Mouse (Mus musculus) bone marrow, adult 2 months (tissue): ENCODE data around the gene Cdh5. TPM values are rescaled to one million over a fixed set of nuclear protein-coding genes. Genes with fewer than 3 reads are reported as not detected.
A peak's percentile ranks its signal among the peaks of the same experiment; 100 is the strongest.

Experiments used
- H3K27ac ChIP-seq: fragments of 200-500 bp; 2 replicates; pipeline ENCODE4 v1.5.1; 2012; ENCODE audit warnings: low read depth, mild to moderate bottlenecking, control low read depth, inconsistent platforms, low read length; ENCODE audit not compliant: control insufficient read depth, poor library complexity, insufficient read depth
- H3K4me1 ChIP-seq: fragments of 200-500 bp; 2 replicates; pipeline ENCODE4 v1.6.1; 2011; ENCODE audit warnings: low read length; ENCODE audit not compliant: control insufficient read depth, insufficient read depth
- H3K4me3 ChIP-seq: fragments of 200-500 bp; replicated peaks from 2 replicates; pipeline ENCODE3; 2011; ENCODE audit warnings: mild to moderate bottlenecking, low read depth, low read length, control low read depth; ENCODE audit not compliant: control insufficient read depth
- CTCF ChIP-seq: fragments of 200-500 bp; IDR thresholded peaks from 2 replicates; pipeline ENCODE4 v1.5.1; 2011; ENCODE audit warnings: low read length, control low read depth; ENCODE audit not compliant: control insufficient read depth, insufficient read depth
- POLR2A ChIP-seq: fragments of 200-500 bp; IDR thresholded peaks from 2 replicates; pipeline ENCODE4 v1.6.1; 2011; ENCODE audit warnings: low read depth, mild to moderate bottlenecking, control low read depth, low read length, borderline replicate concordance; ENCODE audit not compliant: control insufficient read depth
- WGBS: fragments of 180-500 bp; shearing (Covaris S2); methylation state at CpG from one replicate; pipeline ENCODE4 v1.1.7; 2018; 5-methylcytosine and 5-hydroxymethylcytosine counted together
- polyA plus RNA-seq: library from polyadenylated mRNA; stranded (reverse); fragments of >200 nt; gene quantifications from 2 replicates; pipeline ENCODE4 v1.2.4, GENCODE M21; 2011; ENCODE audit warnings: low replicate concordance; ENCODE audit not compliant: missing spikeins, insufficient read depth, insufficient read length

Cdh5 gene
- polyA plus RNA-seq, 1 experiment, result 1.00 TPM

DNA sequence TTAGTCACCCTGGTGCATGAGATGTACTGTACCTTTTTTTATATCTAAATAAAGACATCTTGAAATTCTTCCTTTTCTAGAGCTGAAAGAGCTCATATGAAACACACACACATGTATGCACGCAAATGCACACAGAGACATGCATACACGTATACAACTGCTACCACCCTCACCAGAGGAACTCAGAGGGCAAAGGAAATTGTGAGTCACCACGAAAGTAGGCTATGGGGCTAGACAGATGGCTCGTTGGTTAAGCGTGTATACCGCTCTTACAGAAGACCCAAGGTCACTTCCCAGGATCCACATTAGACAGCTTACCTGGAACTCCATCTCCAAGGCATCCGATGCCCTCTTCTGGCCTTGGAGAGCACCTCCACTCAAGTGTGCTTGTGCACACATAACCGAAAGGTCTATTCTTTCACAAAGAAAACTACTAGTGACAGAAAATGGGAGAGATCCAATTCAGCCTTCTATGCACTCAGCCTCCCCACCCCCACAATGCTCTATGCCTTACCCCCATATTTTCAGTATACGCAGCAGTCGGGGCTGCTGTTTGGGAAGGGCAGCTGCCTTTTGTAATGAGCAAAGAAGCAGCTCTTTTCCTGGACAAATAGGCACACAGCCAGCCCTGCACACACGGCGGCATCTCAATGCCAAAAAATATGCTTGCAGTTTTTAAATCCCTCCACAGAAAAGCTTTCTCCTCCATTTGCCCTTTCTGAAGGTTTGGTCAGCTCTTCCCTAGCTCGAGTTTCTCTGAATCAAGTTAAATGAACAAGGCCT lies 43.2 kb downstream of the Cdh5 start:
- Histone ChIP-seq H3K4me1 (no peaks in the 10 kb centered on the region; the same call in 1 of the 2 replicates), H3K4me3 (no peak overlapping the region), H3K27ac (no peak overlapping the region)
- 71% methylated on average over 13 of the region's 13 CpGs for WGBS
- peak; percentile 29; the same call in 1 of the 2 replicates for TF ChIP-seq CTCF
- no peak for TF ChIP-seq POLR2A

GRCm38 (mm10) chr8:104145981-104146689 lies 44.7 kb downstream of the Cdh5 start:
- TF ChIP-seq POLR2A (no peak), CTCF (peak; percentile 68)
- 37% methylated on average over 15 of the region's 15 CpGs for WGBS
- no peaks in the 10 kb centered on the region for H3K4me1 ChIP-seq

DNA sequence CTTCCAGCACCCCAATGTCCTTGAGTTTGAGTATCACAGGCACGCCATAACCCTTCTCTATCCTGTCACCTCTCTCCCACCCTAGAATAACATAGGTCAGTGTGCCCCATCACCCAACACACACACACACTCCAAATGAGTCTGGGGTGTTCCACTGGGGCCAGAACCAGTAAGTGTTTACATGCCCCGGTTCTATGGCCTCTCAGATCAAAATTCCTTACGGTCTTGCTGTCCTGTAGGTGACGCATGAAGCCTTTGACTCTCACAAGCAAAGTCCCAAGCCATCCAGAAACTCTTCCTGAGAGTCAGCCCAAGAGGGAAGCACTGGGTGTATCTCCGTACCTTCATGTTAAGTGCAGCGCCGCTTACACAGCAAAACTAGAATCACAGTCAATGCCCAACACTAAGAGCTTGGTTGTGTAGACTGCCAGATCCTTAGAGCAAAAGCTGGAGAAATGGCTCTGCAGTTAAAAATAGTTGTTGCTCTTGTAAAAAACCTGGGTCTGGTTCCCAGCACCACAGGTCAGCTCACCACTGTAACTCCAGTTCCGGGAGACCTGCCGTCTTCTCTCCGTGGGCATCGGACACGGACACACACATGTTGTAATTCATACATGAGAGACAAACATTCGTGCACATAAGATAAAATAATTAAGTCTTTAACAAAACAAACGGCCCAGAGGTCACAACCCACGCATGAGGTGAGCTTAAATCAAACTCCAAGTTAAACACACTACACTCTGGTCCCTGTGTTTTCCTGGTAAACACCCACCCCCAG lies 45.5 kb downstream of the Cdh5 start:
- Histone ChIP-seq H3K4me1 (no peaks in the 10 kb centered on the region), H3K4me3 (no peak overlapping the region), H3K27ac (no peak overlapping the region)
- TF ChIP-seq CTCF, result no peak
- no peak for TF ChIP-seq POLR2A
- 88% methylated on average over 15 of the region's 15 CpGs for WGBS

More at GRCm38 (mm10) chr8:104145981-104146689, 44.7 kb downstream of the Cdh5 start:
- Histone ChIP-seq H3K4me3 (no peak overlapping the region), H3K27ac (no peak overlapping the region)

GRCm38 (mm10) chr8:104147947-104148346 lies 46.5 kb downstream of the Cdh5 start:
- no peak overlapping the region for H3K27ac ChIP-seq
- WGBS, result 90% methylated on average over 2 of the region's 2 CpGs
- H3K4me1 ChIP-seq, result no peaks in the 10 kb centered on the region
- H3K4me3 ChIP-seq, result no peak overlapping the region
- TF ChIP-seq CTCF, result no peak
- TF ChIP-seq POLR2A, result no peak

- Histone ChIP-seq H3K4me3 (no peak overlapping the region), H3K4me1 (no peaks in the 10 kb centered on the region), H3K27ac (no peak overlapping the region)
- 82% methylated on average over 5 of the region's 5 CpGs for WGBS
- TF ChIP-seq CTCF (no peak), POLR2A (no peak)
Measured at GRCm38 (mm10) chr8:104160731-104161130, 59.3 kb downstream of the Cdh5 start.

- WGBS, result 54% methylated on average over 3 of the region's 3 CpGs
- TF ChIP-seq CTCF (no peak), POLR2A (no peak)
- Histone ChIP-seq H3K4me1 (no peaks in the 10 kb centered on the region), H3K27ac (no peak overlapping the region), H3K4me3 (no peak overlapping the region)
Measured at GRCm38 (mm10) chr8:104169461-104169860, 68.0 kb downstream of the Cdh5 start.

GRCm38 (mm10) chr8:104170118-104171049 lies 69.0 kb downstream of the Cdh5 start, which contains the start of gene Bean1:
Gene Bean1 (plus strand): TSS chr8:104170442.
- Histone ChIP-seq H3K4me1 (no peaks in the 10 kb centered on the region), H3K27ac (no peak within 1 kb of the TSS), H3K4me3 (no peak within 1 kb of the TSS)
- no peak for TF ChIP-seq POLR2A
- no peak for TF ChIP-seq CTCF
- 3% methylated on average over 63 of the region's 87 CpGs for WGBS
